Mouse (Mus musculus) heart, embryonic 16.5 days (tissue): ENCODE data around the gene Cfap61. TPM values are rescaled to one million over a fixed set of nuclear protein-coding genes. Genes with fewer than 3 reads are reported as not detected.

Source experiments
- ATAC-seq: fragments of 200-750 bp; cut with Nextera tagmentation; replicated peaks from 2 replicates; pipeline ENCODE4 v1.8.0; 2017; ENCODE audit warnings: moderate number of reproducible peaks; ENCODE audit not compliant: insufficient read depth, low FRiP score; ENCODE audit errors: extremely low read depth
- H3K27ac ChIP-seq: fragments of 300-500 bp; sonication (generic); 2 replicates; pipeline ENCODE4 v1.5.1; 2014; ENCODE audit warnings: mild to moderate bottlenecking, low read length, control low read depth, moderate library complexity
- H3K27me3 ChIP-seq: fragments of 300-500 bp; sonication (generic); 2 replicates; pipeline ENCODE4 v1.6.1; 2014; ENCODE audit warnings: low read length, mixed read lengths; ENCODE audit not compliant: control insufficient read depth, insufficient read depth
- H3K36me3 ChIP-seq: fragments of 300-500 bp; sonication (generic); 2 replicates; pipeline ENCODE4 v1.6.1; 2014; ENCODE audit not compliant: control insufficient read depth, insufficient read depth
- H3K4me1 ChIP-seq: fragments of 300-500 bp; sonication (generic); 2 replicates; pipeline ENCODE4 v1.6.1; 2014; ENCODE audit warnings: low read length, mixed read lengths; ENCODE audit not compliant: control insufficient read depth, insufficient read depth
- H3K4me2 ChIP-seq: fragments of 300-500 bp; sonication (generic); 2 replicates; pipeline ENCODE4 v1.6.1; 2014; ENCODE audit warnings: low read depth, mild to moderate bottlenecking, control low read depth, low read length
- H3K4me3 ChIP-seq: fragments of 300-500 bp; sonication (generic); 2 replicates; pipeline ENCODE4 v1.5.1; 2014; ENCODE audit warnings: mild to moderate bottlenecking, control low read depth, low read length
- H3K9ac ChIP-seq: fragments of 300-500 bp; sonication (generic); 2 replicates; pipeline ENCODE4 v1.6.1; 2014; ENCODE audit warnings: low read length, control low read depth
- H3K9me3 ChIP-seq: fragments of 300-500 bp; sonication (generic); replicated peaks from 2 replicates; pipeline ENCODE4 v1.6.1; 2016; ENCODE audit warnings: low read length; ENCODE audit not compliant: control insufficient read depth
- WGBS: fragments of 180-500 bp; shearing (Covaris S2); extraction: QIAGEN DNeasy Blood & Tissue Kit; methylation state at CpG from one replicate; pipeline ENCODE4 v1.1.7; 2014; 5-methylcytosine and 5-hydroxymethylcytosine counted together
- polyA plus RNA-seq: library from polyadenylated mRNA; unstranded; fragments of >200 nt; fragmentation: Nextera tagmentation; extraction: Ambion mirVana; gene quantifications from 2 replicates; pipeline ENCODE4 v1.2.1, GENCODE M21; 2015

The Cfap61 gene
- polyA plus RNA-seq, 1 experiment from 2014 or later, result 0.80 TPM

DNA sequence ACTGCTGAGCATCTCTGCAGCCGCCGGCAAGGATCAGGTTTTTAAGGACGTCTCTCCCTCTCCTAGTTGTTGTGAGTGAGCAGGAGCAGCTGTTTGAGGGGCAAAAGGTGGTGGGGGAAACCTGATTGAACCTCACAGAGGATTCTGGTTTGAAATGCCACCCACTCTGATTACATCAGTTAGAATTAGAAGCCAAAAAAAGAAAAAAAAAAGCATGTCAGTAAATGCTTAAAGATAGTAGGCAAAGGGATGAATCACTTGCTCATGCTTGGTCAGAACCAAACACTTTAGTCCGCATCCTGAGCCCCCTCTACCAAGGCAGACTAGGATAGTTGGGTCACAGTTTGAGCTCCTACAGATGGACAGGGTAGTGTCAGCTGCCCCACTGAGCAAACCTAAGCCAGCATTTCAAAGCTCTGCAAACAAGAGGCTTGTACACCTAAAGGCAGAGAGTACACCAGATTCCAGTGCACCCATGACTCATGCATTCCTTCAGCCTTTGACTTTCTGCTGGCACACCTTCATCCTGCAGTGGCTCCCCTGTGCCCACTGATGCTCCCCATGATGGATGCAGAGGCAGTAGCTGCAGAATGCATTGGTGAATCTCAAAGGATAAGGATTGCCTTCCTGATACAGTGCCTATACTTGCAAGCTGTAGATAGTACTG lies 312.0 kb downstream of the Cfap61 start:
- H3K9me3 ChIP-seq, result no peaks in the 10 kb centered on the region
- H3K36me3 ChIP-seq, result peaks cover 5% of the 10 kb centered on the region; the same call in 1 of the 2 replicates
- ATAC-seq, result no peak
- 0 out of 2 replicates have a peak, but pooled peaks cover 7% of the 10 kb centered on the region for H3K4me1 ChIP-seq
- H3K4me3 ChIP-seq, result no peak overlapping the region
- WGBS, result 80% methylated on average over 4 of the region's 4 CpGs
- no peaks in the 10 kb centered on the region for H3K27me3 ChIP-seq
- H3K9ac ChIP-seq, result no peak overlapping the region
- H3K27ac ChIP-seq, result no peak overlapping the region
- no peak overlapping the region for H3K4me2 ChIP-seq

DNA sequence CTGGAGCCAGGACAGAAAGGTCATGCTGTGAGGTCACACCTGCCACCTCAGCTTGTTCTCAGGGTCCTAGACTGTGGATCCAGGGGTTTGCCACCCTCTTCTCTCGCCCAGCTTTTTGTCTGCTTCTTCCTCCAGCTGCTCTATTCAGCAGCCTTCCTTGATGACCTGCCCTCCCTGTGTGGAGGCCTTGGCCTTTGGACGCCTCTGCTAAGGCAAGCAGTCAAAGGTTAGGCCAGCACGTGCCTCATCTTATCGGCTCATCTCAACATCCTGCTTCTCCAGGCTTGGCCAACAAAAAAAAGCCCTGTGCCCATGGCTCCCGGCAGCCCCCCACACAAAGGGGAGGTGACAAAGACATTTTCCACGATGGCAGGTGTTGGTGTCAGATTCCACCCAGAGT lies 313.0 kb downstream of the Cfap61 start:
- Histone ChIP-seq H3K36me3 (peaks cover 5% of the 10 kb centered on the region; the same call in 1 of the 2 replicates), H3K4me2 (no peak overlapping the region), H3K9ac (no peak overlapping the region), H3K4me1 (0 out of 2 replicates have a peak, but pooled peaks cover 7% of the 10 kb centered on the region), H3K27me3 (no peaks in the 10 kb centered on the region), H3K4me3 (no peak overlapping the region), H3K9me3 (no peaks in the 10 kb centered on the region), H3K27ac (no peak overlapping the region)
- 34% methylated on average over 6 of the region's 6 CpGs for WGBS
- no peak for ATAC-seq

DNA sequence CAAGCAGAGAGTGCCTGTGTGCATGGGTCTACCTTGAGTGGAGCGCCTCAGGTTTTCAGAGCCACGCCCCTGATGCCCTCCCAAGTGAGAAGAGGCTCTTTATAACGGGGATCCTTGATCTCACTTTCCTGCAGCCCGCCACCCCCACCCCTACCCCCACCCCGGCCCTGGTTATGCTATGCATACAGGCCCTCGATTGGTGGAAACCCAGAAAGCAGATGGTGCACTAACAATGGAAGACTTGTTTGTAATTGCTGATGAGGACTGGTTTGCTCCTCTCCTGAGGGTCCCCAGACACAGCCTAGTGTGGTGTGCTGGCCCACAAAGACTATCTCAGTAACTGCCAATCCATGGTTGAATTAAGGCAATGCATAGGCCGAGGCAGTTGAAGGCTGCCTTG lies 314.4 kb downstream of the Cfap61 start:
- no peak overlapping the region for H3K27ac ChIP-seq
- no peak for ATAC-seq
- H3K9ac ChIP-seq, result no peak overlapping the region
- H3K27me3 ChIP-seq, result no peaks in the 10 kb centered on the region
- no peak overlapping the region for H3K4me3 ChIP-seq
- H3K36me3 ChIP-seq, result peaks cover 5% of the 10 kb centered on the region; the same call in 1 of the 2 replicates
- WGBS, result 90% methylated on average over 7 of the region's 7 CpGs
- H3K4me2 ChIP-seq, result no peak overlapping the region
- 0 out of 2 replicates have a peak, but pooled peaks cover 7% of the 10 kb centered on the region for H3K4me1 ChIP-seq
- H3K9me3 ChIP-seq, result no peaks in the 10 kb centered on the region

DNA sequence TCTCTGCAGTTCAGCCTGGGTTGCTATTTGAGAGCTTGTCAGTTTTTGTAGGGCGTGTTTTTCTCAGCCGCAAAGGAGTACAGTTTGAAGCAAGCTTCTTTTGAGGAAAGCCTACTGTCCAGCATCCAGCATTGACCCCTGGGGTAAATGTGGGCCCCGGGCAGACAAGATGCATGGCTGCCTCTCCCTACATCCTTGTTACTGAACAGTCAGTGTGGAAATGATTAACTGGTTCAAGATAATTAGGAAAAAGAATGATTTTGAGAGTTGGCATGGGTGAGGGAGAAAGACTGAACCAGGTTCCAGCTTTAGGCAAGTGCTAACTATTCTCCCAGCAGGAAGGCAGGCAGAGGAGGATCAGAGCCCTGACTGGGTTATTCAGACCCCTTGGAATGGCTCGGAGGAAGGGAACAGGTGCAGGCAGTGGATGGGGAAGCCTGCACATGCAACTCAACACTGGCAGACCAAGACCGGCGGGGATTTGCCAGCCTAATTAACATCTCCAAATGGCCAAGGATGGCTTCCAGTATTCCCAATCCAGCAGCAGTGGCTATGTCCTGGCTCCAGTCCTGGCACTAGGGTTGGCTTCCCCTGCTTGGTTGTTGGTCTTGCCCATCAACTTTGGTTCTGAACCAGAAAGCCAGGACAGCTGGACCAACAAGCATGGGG lies 315.8 kb downstream of the Cfap61 start:
- Histone ChIP-seq H3K9ac (no peak overlapping the region), H3K4me3 (no peak overlapping the region), H3K36me3 (no peaks in the 10 kb centered on the region), H3K27me3 (no peaks in the 10 kb centered on the region), H3K27ac (no peak overlapping the region), H3K4me2 (no peak overlapping the region), H3K9me3 (no peaks in the 10 kb centered on the region), H3K4me1 (0 out of 2 replicates have a peak, but pooled peaks cover 7% of the 10 kb centered on the region)
- ATAC-seq, result no peak
- 82% methylated on average over 6 of the region's 6 CpGs for WGBS

DNA sequence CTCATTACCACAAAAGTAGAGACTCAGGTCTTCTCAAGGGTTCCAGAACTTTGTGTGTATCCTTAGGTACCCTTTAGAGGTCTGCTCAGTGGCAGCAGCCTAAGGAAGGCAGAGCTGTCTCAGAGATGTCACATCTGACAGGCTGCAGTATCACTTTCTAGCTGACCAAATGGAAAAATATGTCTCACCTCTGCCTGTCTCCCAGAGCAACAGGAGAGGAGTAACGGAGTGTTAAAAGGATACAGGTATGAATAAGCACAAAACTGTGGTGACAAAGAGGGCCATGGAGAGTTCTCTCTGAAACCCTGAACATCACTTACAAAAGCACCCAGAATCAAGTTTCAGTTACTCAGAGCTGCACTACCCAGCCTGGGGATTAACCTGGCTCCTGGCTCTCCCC lies 319.8 kb downstream of the Cfap61 start:
- no peak overlapping the region for H3K4me3 ChIP-seq
- no peak overlapping the region for H3K9ac ChIP-seq
- H3K9me3 ChIP-seq, result no peaks in the 10 kb centered on the region
- peaks cover 8% of the 10 kb centered on the region for H3K4me1 ChIP-seq
- H3K27me3 ChIP-seq, result no peaks in the 10 kb centered on the region
- H3K4me2 ChIP-seq, result no peak overlapping the region
- H3K27ac ChIP-seq, result no peak overlapping the region
- WGBS, result 71% methylated on average over 1 of the region's 1 CpGs
- H3K36me3 ChIP-seq, result no peaks in the 10 kb centered on the region
- no peak for ATAC-seq

DNA sequence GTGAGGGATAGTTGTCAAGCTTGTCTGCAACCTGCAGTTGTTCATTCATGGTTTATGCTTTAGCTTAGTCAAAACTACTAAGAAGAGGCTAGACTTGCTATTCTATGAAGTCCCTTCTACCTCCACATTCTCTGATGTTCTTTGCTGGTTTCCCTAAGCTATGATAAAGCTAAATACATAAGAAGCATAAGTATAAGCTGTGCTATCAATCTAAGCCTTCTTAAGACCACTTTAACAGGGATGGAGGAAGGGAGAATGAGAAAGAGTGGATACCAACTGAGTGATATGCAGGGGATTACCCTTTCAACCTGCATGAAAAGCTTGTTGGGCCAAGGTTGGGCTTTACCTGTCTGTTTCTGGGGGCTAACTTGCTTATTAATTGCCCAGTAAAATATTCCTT lies 321.1 kb downstream of the Cfap61 start:
- Histone ChIP-seq H3K9ac (no peak overlapping the region), H3K4me2 (no peak overlapping the region), H3K27ac (no peak overlapping the region), H3K27me3 (no peaks in the 10 kb centered on the region), H3K9me3 (no peaks in the 10 kb centered on the region), H3K4me3 (no peak overlapping the region), H3K36me3 (no peaks in the 10 kb centered on the region), H3K4me1 (peaks cover 12% of the 10 kb centered on the region)
- ATAC-seq, result no peak

DNA sequence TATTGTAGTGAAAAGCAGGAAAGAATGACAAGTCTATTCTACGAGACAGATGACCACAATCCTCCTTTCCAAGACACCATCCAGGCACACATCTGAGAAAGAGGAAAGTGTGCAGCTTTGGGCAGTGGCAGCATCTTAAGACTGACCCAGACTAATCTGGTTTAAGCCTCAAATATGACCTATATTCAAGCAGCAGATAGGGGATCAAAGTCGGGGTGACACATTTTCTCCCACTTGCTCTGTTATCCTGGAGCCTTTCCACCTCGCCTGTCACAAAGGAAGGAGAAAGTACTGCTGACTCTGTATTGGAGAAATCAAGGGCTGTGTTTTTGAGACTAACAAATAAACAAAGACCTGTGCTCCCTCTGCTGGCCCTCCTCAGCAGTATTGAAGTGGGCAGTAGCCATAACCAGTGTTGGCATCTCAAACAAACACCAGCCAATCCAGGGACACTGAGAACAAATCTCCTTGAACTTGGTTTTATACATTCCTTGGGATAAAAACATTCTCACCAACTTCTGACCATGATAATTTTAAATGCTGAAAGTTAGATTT lies 321.8 kb downstream of the Cfap61 start:
- no peak overlapping the region for H3K9ac ChIP-seq
- 59% methylated on average over 3 of the region's 3 CpGs for WGBS
- no peaks in the 10 kb centered on the region for H3K9me3 ChIP-seq
- H3K36me3 ChIP-seq, result no peaks in the 10 kb centered on the region
- H3K27me3 ChIP-seq, result no peaks in the 10 kb centered on the region
- no peak overlapping the region for H3K4me3 ChIP-seq
- H3K4me2 ChIP-seq, result no peak overlapping the region
- no peak for ATAC-seq
- H3K4me1 ChIP-seq, result peaks cover 12% of the 10 kb centered on the region
- H3K27ac ChIP-seq, result no peak overlapping the region

DNA sequence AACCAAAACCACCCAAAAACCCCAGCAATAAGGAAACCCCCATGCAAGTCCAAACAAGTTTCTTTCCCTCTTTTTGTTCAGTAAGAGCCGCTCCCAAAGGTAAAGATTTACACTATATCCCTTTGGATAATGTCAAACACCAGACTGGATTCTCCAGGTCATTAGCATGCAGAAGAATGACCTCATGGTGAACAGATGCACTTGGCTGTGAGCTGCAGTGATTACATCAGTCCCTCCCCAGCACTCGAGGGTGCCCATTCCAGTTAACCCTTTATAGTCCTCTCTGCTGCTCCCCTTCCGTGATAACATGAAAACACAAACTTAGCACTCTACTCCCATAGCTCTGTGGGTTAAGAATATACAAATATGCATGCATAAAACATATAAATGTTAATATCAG lies 322.5 kb downstream of the Cfap61 start:
- no peak overlapping the region for H3K9ac ChIP-seq
- H3K27me3 ChIP-seq, result no peaks in the 10 kb centered on the region
- H3K36me3 ChIP-seq, result no peaks in the 10 kb centered on the region
- H3K9me3 ChIP-seq, result no peaks in the 10 kb centered on the region
- no peak overlapping the region for H3K27ac ChIP-seq
- WGBS, result 30% methylated on average over 3 of the region's 3 CpGs
- H3K4me3 ChIP-seq, result no peak overlapping the region
- peaks cover 12% of the 10 kb centered on the region for H3K4me1 ChIP-seq
- no peak overlapping the region for H3K4me2 ChIP-seq
- ATAC-seq, result no peak

DNA sequence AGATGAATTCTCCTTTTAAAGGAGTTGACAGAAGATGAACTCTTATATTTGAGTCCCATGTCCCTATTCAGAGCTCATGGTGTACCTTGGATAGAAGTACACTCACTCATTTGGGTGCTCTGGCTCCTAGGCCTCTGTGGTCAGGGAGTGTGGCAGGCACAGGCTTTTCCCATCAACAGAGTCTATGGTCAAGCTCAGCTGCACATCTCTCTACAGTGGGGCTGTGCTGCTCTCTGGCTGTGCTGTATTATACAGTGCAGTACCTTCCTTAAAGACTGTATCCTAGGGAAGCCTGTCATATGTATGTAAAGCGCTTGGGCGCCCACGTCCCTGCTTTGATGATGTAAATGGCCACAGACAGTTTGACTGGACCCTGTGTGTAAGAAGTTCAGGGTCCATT lies 323.0 kb downstream of the Cfap61 start:
- no peak for ATAC-seq

More for the DNA sequence above, 323.0 kb downstream of the Cfap61 start:
- H3K9me3 ChIP-seq, result no peaks in the 10 kb centered on the region
- H3K4me2 ChIP-seq, result no peak overlapping the region
- no peak overlapping the region for H3K27ac ChIP-seq
- H3K36me3 ChIP-seq, result no peaks in the 10 kb centered on the region
- WGBS, result 77% methylated on average over 3 of the region's 3 CpGs
- no peaks in the 10 kb centered on the region for H3K27me3 ChIP-seq
- H3K4me1 ChIP-seq, result peaks cover 12% of the 10 kb centered on the region
- H3K4me3 ChIP-seq, result no peak overlapping the region
- no peak overlapping the region for H3K9ac ChIP-seq
